Mouse (Mus musculus) forebrain, embryonic 13.5 days (tissue): ENCODE data around the gene Ccdc51. TPM values are rescaled to one million over a fixed set of nuclear protein-coding genes. Genes with fewer than 3 reads are reported as not detected.
"Not testable (repeated sequence)": the region's sequence is repeated elsewhere in the genome, so short reads cannot be mapped to it uniquely, and the experiment has no call there.

Experiments
- ATAC-seq: fragments of 200-750 bp; cut with Nextera tagmentation; 2 replicates; pipeline ENCODE4 v1.8.0; 2017
- H3K27ac ChIP-seq: fragments of 300-500 bp; sonication (generic); 2 replicates; pipeline ENCODE4 v1.5.1; 2015; ENCODE audit warnings: inconsistent platforms, mild to moderate bottlenecking, moderate library complexity
- H3K27me3 ChIP-seq: fragments of 300-500 bp; sonication (generic); 2 replicates; pipeline ENCODE4 v1.6.1; 2015; ENCODE audit warnings: mild to moderate bottlenecking, inconsistent platforms
- H3K36me3 ChIP-seq: fragments of 300-500 bp; sonication (generic); 2 replicates; pipeline ENCODE4 v1.6.1; 2015; ENCODE audit warnings: mild to moderate bottlenecking, inconsistent platforms; ENCODE audit not compliant: poor library complexity, severe bottlenecking
- H3K4me1 ChIP-seq: fragments of 300-500 bp; sonication (generic); 2 replicates; pipeline ENCODE4 v1.6.1; 2015; ENCODE audit warnings: inconsistent platforms
- H3K4me2 ChIP-seq: fragments of 300-500 bp; sonication (generic); 2 replicates; pipeline ENCODE4 v1.6.1; 2015; ENCODE audit warnings: inconsistent platforms, mild to moderate bottlenecking, moderate library complexity
- H3K4me3 ChIP-seq: fragments of 300-500 bp; sonication (generic); 2 replicates; pipeline ENCODE4 v1.5.1; 2015; ENCODE audit warnings: mild to moderate bottlenecking, inconsistent platforms
- H3K9ac ChIP-seq: fragments of 300-500 bp; sonication (generic); 2 replicates; pipeline ENCODE4 v1.6.1; 2015; ENCODE audit warnings: mild to moderate bottlenecking, inconsistent platforms
- H3K9me3 ChIP-seq: fragments of 300-500 bp; sonication (generic); replicated peaks from 2 replicates; pipeline ENCODE4 v1.6.1; 2016; ENCODE audit warnings: inconsistent platforms
- WGBS: fragments of 180-500 bp; shearing (Covaris S2); methylation state at CpG from one replicate; pipeline ENCODE4 v1.1.7; 2015; 5-methylcytosine and 5-hydroxymethylcytosine counted together
- polyA plus RNA-seq: library from polyadenylated mRNA; unstranded; fragments of >200 nt; fragmentation: Nextera tagmentation; extraction: Ambion mirVana; gene quantifications from 2 replicates; pipeline ENCODE4 v1.2.1, GENCODE M21; 2015

Gene Ccdc51
- polyA plus RNA-seq, 1 experiment from 2014 or later = 18.9 TPM

DNA sequence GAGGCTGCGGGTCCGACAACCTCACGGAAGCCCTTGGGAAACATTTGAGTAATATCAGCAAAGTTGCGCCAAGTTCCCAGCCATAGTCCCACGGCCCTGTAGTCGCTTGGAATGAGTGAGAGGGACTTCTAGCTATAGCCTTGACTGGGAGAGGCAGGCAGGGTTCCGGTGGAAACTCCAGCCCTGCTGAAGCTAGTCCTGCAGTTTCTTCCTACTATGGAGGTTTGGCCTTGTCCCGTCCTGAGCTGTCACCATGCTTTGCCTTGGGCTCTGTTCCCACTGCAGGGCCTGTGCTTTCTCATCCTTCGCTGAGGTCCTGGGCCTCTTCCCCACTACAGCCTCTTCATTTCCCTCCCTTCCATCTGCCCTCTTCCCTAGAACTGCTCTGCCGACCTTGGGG, 33.9 kb downstream of the Ccdc51 start:
- Histone ChIP-seq H3K9me3 (no peaks in the 10 kb centered on the region), H3K4me3 (no peak overlapping the region), H3K27ac (no peak overlapping the region), H3K27me3 (no peaks in the 10 kb centered on the region), H3K4me1 (no peaks in the 10 kb centered on the region), H3K36me3 (peaks cover 97% of the 10 kb centered on the region), H3K9ac (no peak overlapping the region), H3K4me2 (no peak overlapping the region)
- ATAC-seq = no peak
- 93% methylated on average over 10 of the region's 10 CpGs for WGBS

DNA sequence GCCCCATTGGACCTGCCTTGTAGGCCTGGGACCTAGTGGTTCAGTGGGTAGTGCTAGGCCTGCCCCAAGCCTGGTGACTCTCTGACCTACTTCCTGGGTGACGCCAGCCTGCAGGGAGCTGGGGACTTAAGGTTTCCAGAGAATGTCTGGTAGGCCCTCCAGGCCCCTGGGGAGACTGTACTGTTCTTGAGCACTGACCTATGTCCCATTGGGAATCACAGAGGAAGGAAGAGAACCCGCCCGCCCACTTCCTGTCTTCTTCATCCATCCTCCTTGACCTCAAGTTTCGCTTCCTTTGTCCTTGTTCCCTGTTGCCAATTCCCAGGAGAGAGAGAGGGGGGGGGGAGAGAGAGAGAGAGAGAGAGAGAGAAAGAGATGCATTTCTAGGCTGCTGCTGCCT, 35.8 kb downstream of the Ccdc51 start:
- no peak overlapping the region for H3K4me3 ChIP-seq
- H3K4me1 ChIP-seq = peaks cover 2% of the 10 kb centered on the region; the same call in 1 of the 2 replicates
- no peak overlapping the region for H3K4me2 ChIP-seq
- no peaks in the 10 kb centered on the region for H3K9me3 ChIP-seq
- H3K27ac ChIP-seq = no peak overlapping the region
- H3K9ac ChIP-seq = no peak overlapping the region
- ATAC-seq = no peak
- peaks cover 78% of the 10 kb centered on the region for H3K36me3 ChIP-seq
- 96% methylated on average over 4 of the region's 4 CpGs for WGBS
- H3K27me3 ChIP-seq = no peaks in the 10 kb centered on the region

DNA sequence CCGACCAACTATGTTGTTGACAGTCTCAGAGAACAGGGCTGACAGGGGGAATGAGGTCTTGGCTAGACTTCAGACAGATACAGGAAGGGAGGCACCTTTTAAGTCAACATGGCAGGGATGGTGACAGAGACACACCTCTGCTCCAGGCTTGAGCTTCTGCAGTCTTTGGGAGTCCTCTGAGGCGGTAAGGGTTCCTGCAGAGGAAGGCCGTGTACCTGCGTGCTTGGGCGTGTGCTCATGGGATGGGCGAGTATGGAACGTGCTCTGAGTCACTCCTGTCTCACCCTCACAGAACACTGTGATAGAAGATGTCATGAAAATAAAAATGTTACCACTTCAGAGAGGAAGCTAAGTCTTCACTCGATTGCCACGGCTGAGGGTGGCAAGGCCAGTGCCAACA, 37.3 kb downstream of the Ccdc51 start:
- Histone ChIP-seq H3K9ac (no peak overlapping the region), H3K4me1 (peaks cover 7% of the 10 kb centered on the region; the same call in 1 of the 2 replicates), H3K4me3 (no peak overlapping the region), H3K9me3 (no peaks in the 10 kb centered on the region), H3K36me3 (peaks cover 63% of the 10 kb centered on the region), H3K27me3 (no peaks in the 10 kb centered on the region), H3K27ac (no peak overlapping the region), H3K4me2 (no peak overlapping the region)
- 95% methylated on average over 9 of the region's 9 CpGs for WGBS
- no peak for ATAC-seq

DNA sequence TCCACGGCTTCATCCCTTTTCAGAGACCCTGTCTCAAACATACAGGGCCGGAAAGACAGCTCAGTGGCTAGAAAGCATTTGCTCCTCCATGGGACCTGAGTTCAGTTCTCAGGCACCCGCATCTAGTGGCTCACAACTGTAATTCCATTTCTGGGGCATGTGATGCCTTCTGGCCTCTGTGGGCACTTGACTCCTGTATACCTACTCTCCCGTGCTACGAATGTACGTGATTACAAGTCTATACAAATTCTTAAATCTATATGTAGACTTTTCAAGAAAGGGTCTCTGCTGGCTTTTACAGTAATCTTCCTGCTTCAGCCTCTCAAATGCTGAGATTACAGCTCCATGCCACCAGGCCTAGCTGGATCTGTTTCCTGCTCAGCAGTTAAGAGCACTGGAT, 38.7 kb downstream of the Ccdc51 start:
- Histone ChIP-seq H3K9me3 (no peaks in the 10 kb centered on the region), H3K27ac (no peak overlapping the region), H3K9ac (no peak overlapping the region), H3K4me2 (no peak overlapping the region), H3K27me3 (no peaks in the 10 kb centered on the region), H3K4me1 (peaks cover 7% of the 10 kb centered on the region; the same call in 1 of the 2 replicates), H3K36me3 (peaks cover 49% of the 10 kb centered on the region), H3K4me3 (no peak overlapping the region)
- 86% methylated on average over 6 of the region's 6 CpGs for whole genome bisulfite sequencing
- ATAC-seq = no peak

DNA sequence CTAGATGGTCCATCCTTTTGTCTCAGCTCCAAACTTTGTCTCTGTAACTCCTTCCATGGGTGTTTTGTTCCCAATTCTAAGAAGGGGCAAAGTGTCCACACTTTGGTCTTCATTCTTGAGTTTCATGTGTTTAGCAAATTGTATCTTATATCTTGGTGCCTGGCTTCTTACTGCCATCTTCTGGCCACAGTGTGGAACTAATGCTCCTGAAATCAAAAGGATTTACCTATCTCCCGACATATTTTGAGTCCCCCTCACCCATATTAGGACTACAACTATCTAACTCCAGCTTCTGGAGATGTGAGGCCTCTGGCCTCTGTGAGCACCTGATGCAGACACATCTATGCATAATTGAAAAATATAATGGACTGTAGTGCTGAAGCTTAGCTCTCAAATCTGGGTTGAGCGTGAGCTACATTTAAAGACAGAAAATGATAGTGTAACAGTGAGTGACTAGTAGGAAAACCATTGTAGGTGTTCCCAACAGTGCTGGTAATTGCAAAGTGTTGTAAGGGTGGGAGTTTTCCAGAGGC, 40.3 kb downstream of the Ccdc51 start:
- Histone ChIP-seq H3K27ac (no peak overlapping the region), H3K36me3 (peaks cover 33% of the 10 kb centered on the region), H3K27me3 (no peaks in the 10 kb centered on the region), H3K4me1 (peaks cover 7% of the 10 kb centered on the region; the same call in 1 of the 2 replicates), H3K9me3 (no peaks in the 10 kb centered on the region), H3K9ac (no peak overlapping the region), H3K4me3 (no peak overlapping the region), H3K4me2 (no peak overlapping the region)
- WGBS = 42% methylated on average over 2 of the region's 2 CpGs
- ATAC-seq = no peak

DNA sequence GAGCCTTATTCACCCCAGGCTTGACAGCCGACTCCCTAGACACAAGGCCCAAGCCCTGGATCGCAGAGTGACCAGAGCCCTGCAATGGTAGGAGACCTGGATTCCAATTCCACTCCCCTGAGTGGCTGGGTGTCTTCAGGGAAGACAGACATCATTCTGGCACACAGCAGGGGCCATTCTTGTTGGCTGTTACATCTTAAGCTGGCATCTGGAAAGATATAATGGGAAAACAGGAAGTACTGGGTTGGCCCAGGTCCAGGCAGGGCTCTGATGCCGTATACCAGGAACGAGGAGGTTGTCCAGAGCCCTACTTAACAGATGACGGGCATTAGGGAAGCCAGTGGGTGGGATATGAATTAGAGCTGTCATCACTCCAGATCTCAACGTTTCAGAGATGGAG, 41.0 kb downstream of the Ccdc51 start:
- no peak overlapping the region for H3K9ac ChIP-seq
- H3K36me3 ChIP-seq = peaks cover 26% of the 10 kb centered on the region
- no peak overlapping the region for H3K4me3 ChIP-seq
- no peaks in the 10 kb centered on the region for H3K27me3 ChIP-seq
- no peak for ATAC-seq
- WGBS = 56% methylated on average over 6 of the region's 6 CpGs
- no peaks in the 10 kb centered on the region for H3K9me3 ChIP-seq
- H3K4me2 ChIP-seq = no peak overlapping the region
- H3K4me1 ChIP-seq = peaks cover 7% of the 10 kb centered on the region; the same call in 1 of the 2 replicates
- no peak overlapping the region for H3K27ac ChIP-seq

DNA sequence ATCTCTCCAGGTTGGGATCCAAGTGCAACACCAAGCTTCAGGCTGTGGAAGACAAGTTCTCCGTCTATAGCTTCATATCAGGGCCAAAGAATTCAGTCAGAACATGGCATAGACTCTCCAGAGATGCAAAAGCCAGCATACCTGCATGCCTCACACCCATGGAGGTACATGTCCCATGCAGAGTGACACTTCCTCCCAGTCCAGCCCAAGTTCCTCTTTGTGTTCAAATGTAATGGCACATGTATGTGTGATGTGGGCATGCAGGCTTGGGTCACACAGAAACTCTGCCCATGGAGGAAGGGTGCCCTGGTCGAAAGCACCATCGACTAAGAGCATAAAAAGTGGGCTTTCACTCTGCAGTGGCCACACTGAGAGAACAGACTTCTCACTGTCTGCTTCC, 41.9 kb downstream of the Ccdc51 start:
- no peak overlapping the region for H3K4me3 ChIP-seq
- no peaks in the 10 kb centered on the region for H3K27me3 ChIP-seq
- H3K36me3 ChIP-seq = peaks cover 17% of the 10 kb centered on the region
- no peak overlapping the region for H3K27ac ChIP-seq
- no peaks in the 10 kb centered on the region for H3K9me3 ChIP-seq
- no peak overlapping the region for H3K4me2 ChIP-seq
- peaks cover 7% of the 10 kb centered on the region; the same call in 1 of the 2 replicates for H3K4me1 ChIP-seq
- 89% methylated on average over 3 of the region's 3 CpGs for WGBS
- no peak for ATAC-seq
- H3K9ac ChIP-seq = no peak overlapping the region

DNA sequence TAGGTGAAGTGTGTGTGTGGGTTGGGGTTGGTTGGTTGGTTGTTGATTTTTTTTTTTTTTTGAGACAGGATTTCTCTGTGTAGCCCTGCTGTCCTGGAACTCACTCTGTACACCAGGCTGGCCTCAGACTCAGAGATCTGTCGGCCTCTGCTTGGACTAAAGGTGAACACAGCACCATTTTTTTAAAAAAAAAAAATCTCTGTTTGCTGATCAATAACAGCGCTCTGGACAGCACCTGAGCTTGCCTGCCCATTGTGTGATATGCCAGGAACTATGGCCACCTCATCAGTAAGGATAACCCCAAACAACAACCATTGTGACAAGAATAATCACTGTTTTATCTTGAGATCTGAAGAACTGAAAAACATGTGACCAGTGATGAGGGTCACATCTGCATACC, 42.8 kb downstream of the Ccdc51 start:
- peaks cover 9% of the 10 kb centered on the region for H3K36me3 ChIP-seq

DNA sequence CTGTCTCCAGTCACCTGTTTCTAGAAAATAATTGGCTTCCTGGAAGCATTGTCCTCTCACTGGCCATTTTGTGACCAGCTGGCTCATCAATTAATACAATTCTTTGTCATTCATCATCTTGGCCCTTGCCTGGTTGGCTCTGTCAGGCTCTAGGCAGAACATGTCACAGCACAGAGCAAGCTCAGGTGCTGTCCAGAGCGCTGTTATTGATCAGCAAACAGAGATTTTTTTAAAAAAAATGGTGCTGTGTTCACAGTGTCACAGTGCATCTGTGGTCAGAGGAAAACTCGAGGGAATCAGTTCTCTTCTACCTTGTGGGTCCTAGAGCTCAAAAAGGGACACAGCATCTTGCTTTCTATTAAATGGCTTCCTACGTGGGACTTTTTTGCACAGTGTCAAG, 43.2 kb downstream of the Ccdc51 start:
- Histone ChIP-seq H3K9ac (no peak overlapping the region), H3K9me3 (no peaks in the 10 kb centered on the region), H3K27ac (no peak overlapping the region), H3K36me3 (peaks cover 4% of the 10 kb centered on the region), H3K27me3 (no peaks in the 10 kb centered on the region), H3K4me3 (no peak overlapping the region), H3K4me1 (peaks cover 7% of the 10 kb centered on the region; the same call in 1 of the 2 replicates), H3K4me2 (no peak overlapping the region)
- WGBS = 79% methylated on average over 3 of the region's 3 CpGs
- no peak for ATAC-seq

More for the DNA sequence above, 42.8 kb downstream of the Ccdc51 start:
- no peaks in the 10 kb centered on the region for H3K9me3 ChIP-seq
- H3K4me3 ChIP-seq = no peak overlapping the region
- ATAC-seq = no peak
- H3K27ac ChIP-seq = no peak overlapping the region
- H3K4me1 ChIP-seq = peaks cover 7% of the 10 kb centered on the region; the same call in 1 of the 2 replicates
- no peak overlapping the region for H3K9ac ChIP-seq
- WGBS = 93% methylated on average over 2 of the region's 2 CpGs
- H3K4me2 ChIP-seq = no peak overlapping the region
- H3K27me3 ChIP-seq = no peaks in the 10 kb centered on the region

DNA sequence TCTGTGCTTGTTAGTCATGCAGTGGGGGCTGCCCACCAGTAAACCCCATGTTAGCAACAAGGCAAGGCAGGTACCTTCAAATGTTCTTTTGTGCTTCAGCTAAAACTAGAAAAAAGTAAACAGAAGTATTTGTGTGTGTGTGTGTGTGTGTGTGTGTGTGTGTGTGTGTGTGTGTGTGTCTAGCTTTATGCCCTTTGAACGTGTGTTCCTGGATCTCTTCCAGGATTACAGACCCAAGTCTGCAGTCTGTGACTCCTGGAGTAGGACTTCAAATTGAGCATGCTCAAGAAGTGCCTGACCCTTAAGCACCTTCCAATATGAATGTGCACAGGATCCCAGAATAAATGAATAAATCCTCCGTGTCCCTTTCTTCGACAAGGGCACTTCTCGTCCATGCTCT, 44.8 kb downstream of the Ccdc51 start:
- Histone ChIP-seq H3K4me1 (peaks cover 7% of the 10 kb centered on the region; the same call in 1 of the 2 replicates), H3K4me3 (no peak overlapping the region), H3K4me2 (no peak overlapping the region), H3K9ac (no peak overlapping the region), H3K27ac (no peak overlapping the region), H3K36me3 (no peaks in the 10 kb centered on the region), H3K9me3 (no peaks in the 10 kb centered on the region), H3K27me3 (no peaks in the 10 kb centered on the region)
- ATAC-seq = no peak
- 89% methylated on average over 4 of the region's 4 CpGs for WGBS

DNA sequence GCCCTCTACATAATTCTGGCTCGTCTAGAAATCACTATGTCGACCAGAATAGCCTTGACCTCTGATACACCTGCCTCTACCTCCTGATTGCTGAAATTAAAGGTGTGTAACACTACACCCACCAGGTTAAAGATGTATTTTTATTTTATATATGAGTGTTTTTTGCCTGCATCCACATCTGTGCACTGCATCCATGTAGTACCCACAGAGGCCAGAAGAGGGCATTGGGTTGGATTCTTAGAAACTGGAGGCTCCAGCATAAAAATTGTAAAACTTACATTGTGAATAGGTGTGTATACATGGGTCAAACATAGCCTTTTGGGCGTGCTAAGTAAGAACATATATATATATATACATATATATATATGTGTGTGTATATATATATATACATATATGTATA, 45.9 kb downstream of the Ccdc51 start:
- 0 out of 2 replicates have a peak, but pooled peaks have one; percentile 27 for ATAC-seq
- H3K27me3 ChIP-seq = no peaks in the 10 kb centered on the region
- no peak overlapping the region for H3K4me3 ChIP-seq
- WGBS = 55% methylated on average over 3 of the region's 3 CpGs
- H3K36me3 ChIP-seq = no peaks in the 10 kb centered on the region
- H3K4me1 ChIP-seq = peaks cover 4% of the 10 kb centered on the region; the same call in 1 of the 2 replicates
- no peak overlapping the region for H3K9ac ChIP-seq
- no peaks in the 10 kb centered on the region for H3K9me3 ChIP-seq
- no peak overlapping the region for H3K27ac ChIP-seq
- H3K4me2 ChIP-seq = no peak overlapping the region

DNA sequence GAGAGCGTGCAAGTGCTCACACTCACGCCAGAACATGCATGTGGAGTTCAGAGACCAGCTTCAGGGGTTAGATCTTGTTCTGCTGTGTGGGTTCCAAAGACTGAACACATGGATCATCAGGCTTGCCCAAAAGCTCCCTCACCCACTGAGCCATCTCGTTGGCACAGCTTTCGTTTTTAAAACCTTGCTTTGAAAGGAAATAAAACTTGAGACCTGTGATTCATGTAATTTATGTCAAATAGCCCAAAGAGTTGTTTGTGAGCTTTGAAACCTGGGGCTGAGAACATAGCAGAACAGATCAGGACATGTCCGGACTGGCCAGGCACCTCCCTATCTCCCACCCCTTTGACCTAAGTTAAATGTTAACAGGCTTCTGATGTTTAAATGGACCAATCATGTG, 47.8 kb downstream of the Ccdc51 start:
- H3K4me3 ChIP-seq = no peak overlapping the region
- no peaks in the 10 kb centered on the region for H3K36me3 ChIP-seq
- H3K27ac ChIP-seq = no peak overlapping the region
- 92% methylated on average over 5 of the region's 5 CpGs for WGBS
- ATAC-seq = no peak
- H3K4me1 ChIP-seq = no peaks in the 10 kb centered on the region
- H3K27me3 ChIP-seq = no peaks in the 10 kb centered on the region
- H3K4me2 ChIP-seq = no peak overlapping the region
- H3K9me3 ChIP-seq = no peaks in the 10 kb centered on the region
- H3K9ac ChIP-seq = no peak overlapping the region

DNA sequence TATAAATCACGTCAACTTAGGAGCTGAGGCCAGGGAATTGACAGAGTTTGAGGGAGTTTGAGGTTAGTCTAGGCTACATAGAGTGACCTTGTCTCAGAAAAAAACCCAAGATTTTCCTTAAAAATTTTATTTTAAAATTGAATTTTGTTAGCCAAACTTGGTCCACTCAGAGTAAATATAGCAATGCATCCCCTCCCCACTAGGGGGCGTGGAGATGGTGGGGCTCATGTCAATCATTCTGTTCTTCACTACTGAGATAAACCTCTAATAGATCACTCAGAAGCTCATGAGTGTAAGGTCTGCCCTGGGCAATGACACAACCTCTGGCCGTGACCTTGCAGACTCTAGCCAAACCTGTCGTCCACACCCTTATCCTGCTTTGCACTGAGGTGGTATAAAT, 58.1 kb downstream of the Ccdc51 start:
- H3K4me3 ChIP-seq, H3K27ac ChIP-seq, H3K9ac ChIP-seq, H3K9me3 ChIP-seq, H3K36me3 ChIP-seq, H3K4me1 ChIP-seq, H3K4me2 ChIP-seq, ATAC-seq, H3K27me3 ChIP-seq: not testable (repeated sequence)
- WGBS = 72% methylated on average over 4 of the region's 4 CpGs
